Mouse (Mus musculus): ENCODE measurements around the gene Foxd4. TPM values are rescaled to one million over a fixed set of nuclear protein-coding genes. Genes with fewer than 3 reads are reported as not detected.
"Not testable (repeated sequence)": the region's sequence is repeated elsewhere in the genome, so short reads cannot be mapped to it uniquely, and the experiment has no call there.

Foxd4 gene
- total RNA-seq, 2 experiments from 2014 or later, result not detected

DNA sequence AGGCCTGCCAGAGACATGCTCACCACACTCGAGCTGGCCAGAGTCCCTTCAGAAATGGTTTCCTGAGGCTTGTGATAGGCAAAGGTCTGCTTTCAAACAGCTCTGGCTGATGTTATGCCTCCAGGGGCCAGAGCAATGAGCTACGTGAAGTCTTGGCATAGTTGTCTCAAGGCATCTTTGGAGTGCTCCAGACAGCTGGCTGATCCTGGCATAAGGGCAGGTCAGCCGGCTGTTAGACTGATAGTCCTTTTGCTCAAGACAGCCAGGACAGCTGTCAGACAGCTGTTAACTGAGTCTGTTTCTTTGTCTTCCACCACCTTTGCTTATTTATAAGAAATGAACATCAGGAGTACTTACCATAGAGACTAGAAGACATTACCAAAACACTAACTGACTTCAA lies 14.1 kb downstream of the Foxd4 start:
- intact Hi-C loops (cut with DNase I), result loop anchor here (5.0 kb wide), 1 partner anchor 590 kb away; no protein-coding TSS in a partner anchor
- no peak for DNase-seq (ENCODE audit: extremely low spot score in 1 of 2, low spot score in 2 of 2)

GRCm38 (mm10) chr19:24885504-24885903 lies 15.5 kb downstream of the Foxd4 start:
- intact Hi-C loops (cut with DNase I), result loop anchor here (5.0 kb wide), 1 partner anchor 588 kb away; no protein-coding TSS in a partner anchor
- DNase-seq (ENCODE audit: extremely low spot score in 1 of 2, low spot score in 2 of 2), result peak; percentile 47 to 50

DNA sequence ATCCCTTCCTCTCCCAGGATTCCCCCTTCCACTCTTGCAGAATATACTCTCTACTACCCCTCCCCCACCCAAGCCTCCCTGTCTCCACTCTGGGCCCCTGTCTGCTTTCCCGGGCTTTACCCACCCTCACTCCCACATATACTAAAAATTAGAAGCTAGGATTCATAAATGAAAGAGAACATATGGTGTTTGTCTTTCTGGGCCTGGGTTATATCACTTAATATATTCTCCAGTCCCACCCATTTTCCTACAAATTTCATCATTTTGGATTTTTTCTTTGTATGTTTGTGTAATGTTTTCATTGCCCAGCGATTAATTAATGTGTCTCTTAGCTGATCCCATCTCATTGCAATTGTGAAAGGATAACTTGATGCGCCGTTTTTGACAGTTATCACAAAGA lies 19.8 kb downstream of the Foxd4 start:
- intact Hi-C loops (cut with DNase I), result no loop called here

GRCm38 (mm10) chr19:24875129-24875870 lies 25.7 kb downstream of the Foxd4 start, which contains the start of gene Gm10053:
Gene Gm10053 (plus strand): TSS chr19:24875686.
- intact Hi-C loops (cut with DNase I); DNase-seq (ENCODE audit: extremely low spot score in 1 of 2, low spot score in 2 of 2): not testable (repeated sequence)

More for the DNA sequence above, 19.8 kb downstream of the Foxd4 start:
- no peak for DNase-seq (ENCODE audit: extremely low spot score in 1 of 2, low spot score in 2 of 2)

GRCm38 (mm10) chr19:24873873-24874272 lies 27.1 kb downstream of the Foxd4 start:
- no peak for DNase-seq (ENCODE audit: extremely low spot score in 1 of 2, low spot score in 2 of 2)
- intact Hi-C loops (cut with DNase I), result loop anchor here (5.0 kb wide), 2 partner anchors 252 to 572 kb away; no protein-coding TSS in a partner anchor

- intact Hi-C loops (cut with DNase I), result loop anchor here (2.0 to 5.0 kb wide), 3 partner anchors 170 to 569 kb away; no protein-coding TSS in a partner anchor
- DNase-seq (ENCODE audit: extremely low spot score in 1 of 2, low spot score in 2 of 2), result peak; percentile 38 to 62
Observed at GRCm38 (mm10) chr19:24871037-24871635, 29.9 kb downstream of the Foxd4 start.

- intact Hi-C loops (cut with DNase I), result no loop called here
- DNase-seq (ENCODE audit: extremely low spot score in 1 of 2, low spot score in 2 of 2), result no peak
Observed at GRCm38 (mm10) chr19:24865436-24865835, 35.6 kb downstream of the Foxd4 start.

- intact Hi-C loops (cut with DNase I), result no loop called here
- peak in 1 of 2 experiments; percentile 58 for DNase-seq (ENCODE audit: extremely low spot score in 1 of 2, low spot score in 2 of 2)
Observed at GRCm38 (mm10) chr19:24861612-24862451, 39.2 kb downstream of the Foxd4 start, which contains the start of gene Pgm5. Gene Pgm5 (minus strand): TSS chr19:24861855.

GRCm38 (mm10) chr19:24861276-24861611 lies 39.8 kb downstream of the Foxd4 start:
- DNase-seq (ENCODE audit: extremely low spot score in 1 of 2, low spot score in 2 of 2), result no peak
- intact Hi-C loops (cut with DNase I), result no loop called here

DNA sequence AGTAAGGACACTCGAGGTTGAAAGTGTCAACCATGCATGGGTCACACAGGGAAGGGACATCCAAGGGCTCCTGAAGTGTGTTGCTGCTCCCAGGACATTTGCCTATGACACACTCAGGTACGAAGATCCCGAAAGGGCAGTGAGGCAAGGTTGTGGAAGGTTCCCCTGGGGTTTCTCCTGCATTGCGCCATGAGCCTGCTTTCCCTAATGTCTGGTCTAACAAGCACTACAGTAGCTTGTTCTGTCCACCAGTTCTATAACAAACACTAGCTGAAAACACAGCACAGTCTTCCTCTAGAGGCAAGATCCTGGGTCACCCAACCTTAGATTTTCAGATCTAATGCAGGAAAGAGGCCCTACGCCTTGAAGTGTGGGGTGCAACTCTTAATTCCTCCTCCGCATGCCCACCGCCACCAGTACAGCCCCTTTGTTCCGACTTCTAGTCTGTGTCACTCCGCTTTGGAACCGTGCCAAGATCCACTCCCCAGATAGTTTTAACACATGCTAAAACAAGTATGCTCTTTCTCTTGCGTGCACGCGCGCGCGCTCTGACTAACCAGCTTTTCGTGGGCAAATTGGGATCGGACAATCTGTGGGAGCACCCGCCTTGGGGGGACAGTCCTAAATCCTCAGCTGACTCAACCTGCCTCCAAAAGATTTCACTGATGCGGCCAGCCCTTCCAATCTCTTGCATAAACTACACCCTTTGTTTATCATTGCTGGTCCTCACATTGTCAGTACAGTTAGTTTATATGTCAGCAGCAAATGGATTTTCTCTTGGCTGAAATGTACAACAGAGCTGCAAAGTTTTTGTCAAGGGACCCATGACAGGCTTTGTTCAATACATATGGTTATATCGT lies 49.3 kb downstream of the Foxd4 start:
- DNase-seq (ENCODE audit: extremely low spot score in 1 of 2, low spot score in 2 of 2), result peak in 1 of 2 experiments; percentile 69
- intact Hi-C loops (cut with DNase I), result no loop called here

Small RNA genes within 50 kb of the gene (microRNA-seq; reads per million reads assigned to microRNA genes)
- gene Mir3084-1, result not detected

Other genes starting within 250 kb of the Foxd4 start
- under 1 TPM; 0.61 to 0.84 TPM for gene Tmem252, start 227.2 kb downstream of the Foxd4 start, total RNA-seq (2021)
- 1 to 10 TPM; 3.1 to 4.3 TPM for gene Pgm5, start 39.3 kb downstream of the Foxd4 start, total RNA-seq (2021)
- gene Gm10053, start 25.5 kb downstream of the Foxd4 start, total RNA-seq (2021), result 100 to 1,000 TPM; 226 to 239 TPM
- 10 to 100 TPM; 11.9 to 12.9 TPM for gene Cbwd1, start 60.4 kb upstream of the Foxd4 start, total RNA-seq (2021)
- 1 to 10 TPM; 3.5 to 4.2 TPM for gene Dock8, start 98.3 kb upstream of the Foxd4 start, total RNA-seq (2021)